Mouse (Mus musculus) intestine, embryonic 14.5 days (tissue): ENCODE measurements around the gene Parva. TPM values are rescaled to one million over a fixed set of nuclear protein-coding genes. Genes with fewer than 3 reads are reported as not detected.
A peak's percentile ranks its signal among the peaks of the same experiment; 100 is the strongest.

Experiments
- ATAC-seq: fragments of 200-750 bp; cut with Nextera tagmentation; replicated peaks from 2 replicates; pipeline ENCODE4 v1.8.0; 2017; ENCODE audit warnings: low read depth, moderate number of reproducible peaks, moderate TSS enrichment, moderate library complexity; ENCODE audit not compliant: low FRiP score, low TSS enrichment
- DNase-seq: peaks from one replicate; pipeline ENCODE4 v3.0.0-alpha.2; 2018; ENCODE audit warnings: low spot score
- H3K27ac ChIP-seq: fragments of 300-500 bp; sonication (generic); 2 replicates; pipeline ENCODE4 v1.5.1; 2014; ENCODE audit warnings: low read depth, mild to moderate bottlenecking, control low read depth
- H3K27me3 ChIP-seq: fragments of 300-500 bp; sonication (generic); replicated peaks from 2 replicates; pipeline ENCODE4 v1.6.1; 2014; ENCODE audit warnings: low read length, control low read depth; ENCODE audit not compliant: control insufficient read depth, insufficient read depth
- H3K36me3 ChIP-seq: fragments of 300-500 bp; sonication (generic); 2 replicates; pipeline ENCODE4 v1.6.1; 2014; ENCODE audit warnings: low read length, control low read depth; ENCODE audit not compliant: control insufficient read depth, insufficient read depth
- H3K4me1 ChIP-seq: fragments of 300-500 bp; sonication (generic); replicated peaks from 2 replicates; pipeline ENCODE4 v1.6.1; 2014; ENCODE audit warnings: low read length, control low read depth, mixed read lengths; ENCODE audit not compliant: control insufficient read depth, insufficient read depth
- H3K4me2 ChIP-seq: fragments of 300-500 bp; sonication (generic); 2 replicates; pipeline ENCODE4 v1.6.1; 2014; ENCODE audit warnings: low read length
- H3K4me3 ChIP-seq: fragments of 300-500 bp; sonication (generic); 2 replicates; pipeline ENCODE4 v1.5.1; 2014; ENCODE audit warnings: low read depth, low read length, control low read depth, mixed read lengths
- H3K9ac ChIP-seq: fragments of 300-500 bp; sonication (generic); 2 replicates; pipeline ENCODE4 v1.6.1; 2014; ENCODE audit warnings: mild to moderate bottlenecking, low read length
- H3K9me3 ChIP-seq: fragments of 300-500 bp; sonication (generic); 2 replicates; pipeline ENCODE4 v1.6.1; 2016; ENCODE audit warnings: low read length, control low read depth; ENCODE audit not compliant: control insufficient read depth
- WGBS: fragments of 180-500 bp; shearing (Covaris S2); extraction: QIAGEN DNeasy Blood & Tissue Kit; methylation state at CpG from one replicate; pipeline ENCODE4 v1.1.7; 2014; 5-methylcytosine and 5-hydroxymethylcytosine counted together
- polyA plus RNA-seq: library from polyadenylated mRNA; unstranded; fragments of >200 nt; fragmentation: Nextera tagmentation; extraction: Ambion mirVana; gene quantifications from 2 replicates; pipeline ENCODE4 v1.2.1, GENCODE M21; 2014

The Parva gene
- polyA plus RNA-seq, 1 experiment from 2014 or later, result 102 TPM

- no peaks in the 10 kb centered on the region for H3K36me3 ChIP-seq
- no peaks in the 10 kb centered on the region for H3K27me3 ChIP-seq
- no peak for ATAC-seq
- H3K4me2 ChIP-seq, result no peak overlapping the region
- no peak overlapping the region for H3K27ac ChIP-seq
- H3K9ac ChIP-seq, result no peak overlapping the region
- peaks cover 13% of the 10 kb centered on the region for H3K4me1 ChIP-seq
- no peak for DNase-seq
- no peak overlapping the region for H3K4me3 ChIP-seq
- H3K9me3 ChIP-seq, result no peaks in the 10 kb centered on the region
- 93% methylated on average over 6 of the region's 6 CpGs for WGBS
These were observed 98.2 kb downstream of the Parva start for GRCm38 (mm10) chr7:112525465-112525864.

DNA sequence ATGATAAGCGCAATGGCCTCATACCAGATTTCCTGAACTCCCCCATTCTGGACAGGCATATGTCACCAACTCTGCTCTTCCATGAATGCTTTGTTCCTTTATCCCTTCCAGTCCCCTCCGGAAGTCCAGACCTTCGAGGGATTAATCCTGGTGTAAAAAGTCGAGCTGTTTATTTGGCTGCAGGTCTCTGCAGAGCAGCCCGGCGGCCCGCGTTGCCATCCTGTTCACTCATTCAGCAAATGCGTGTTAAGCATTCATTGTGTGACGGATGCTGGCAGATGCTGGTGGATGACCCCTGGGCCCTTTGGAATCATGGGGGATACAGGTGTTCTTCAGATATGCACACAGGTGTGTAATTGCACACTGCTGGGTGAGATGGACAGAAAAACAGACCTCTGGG lies 98.9 kb downstream of the Parva start:
- Histone ChIP-seq H3K9ac (no peak overlapping the region), H3K9me3 (no peaks in the 10 kb centered on the region), H3K4me1 (peaks cover 13% of the 10 kb centered on the region), H3K4me2 (no peak overlapping the region), H3K27me3 (no peaks in the 10 kb centered on the region), H3K36me3 (no peaks in the 10 kb centered on the region), H3K27ac (no peak overlapping the region), H3K4me3 (no peak overlapping the region)
- 77% methylated on average over 10 of the region's 10 CpGs for WGBS
- DNase-seq (no peak), ATAC-seq (no peak)

GRCm38 (mm10) chr7:112527230-112527629 lies 99.9 kb downstream of the Parva start:
- no peak for DNase-seq
- no peak for ATAC-seq

GRCm38 (mm10) chr7:112528059-112528458 lies 100.8 kb downstream of the Parva start:
- no peak overlapping the region for H3K4me2 ChIP-seq
- 81% methylated on average over 1 of the region's 1 CpGs for WGBS
- H3K9ac ChIP-seq, result no peak overlapping the region
- no peaks in the 10 kb centered on the region for H3K9me3 ChIP-seq
- H3K27ac ChIP-seq, result no peak overlapping the region
- no peak for DNase-seq
- H3K4me1 ChIP-seq, result peaks cover 13% of the 10 kb centered on the region
- no peak for ATAC-seq
- no peaks in the 10 kb centered on the region for H3K27me3 ChIP-seq
- H3K4me3 ChIP-seq, result no peak overlapping the region
- no peaks in the 10 kb centered on the region for H3K36me3 ChIP-seq

More at GRCm38 (mm10) chr7:112527230-112527629, 99.9 kb downstream of the Parva start:
- Histone ChIP-seq H3K4me2 (no peak overlapping the region), H3K9me3 (no peaks in the 10 kb centered on the region), H3K36me3 (no peaks in the 10 kb centered on the region), H3K4me3 (no peak overlapping the region), H3K4me1 (peaks cover 13% of the 10 kb centered on the region), H3K27me3 (no peaks in the 10 kb centered on the region), H3K27ac (no peak overlapping the region), H3K9ac (no peak overlapping the region)
- WGBS, result 68% methylated on average over 4 of the region's 4 CpGs

GRCm38 (mm10) chr7:112528582-112529360 lies 101.5 kb downstream of the Parva start:
- WGBS, result 45% methylated on average over 6 of the region's 6 CpGs
- Histone ChIP-seq H3K4me3 (no peak overlapping the region), H3K9ac (no peak overlapping the region), H3K36me3 (no peaks in the 10 kb centered on the region), H3K9me3 (no peaks in the 10 kb centered on the region), H3K27ac (no peak overlapping the region), H3K27me3 (no peaks in the 10 kb centered on the region), H3K4me2 (no peak overlapping the region), H3K4me1 (peaks cover 16% of the 10 kb centered on the region)
- no peak for DNase-seq
- no peak for ATAC-seq

DNA sequence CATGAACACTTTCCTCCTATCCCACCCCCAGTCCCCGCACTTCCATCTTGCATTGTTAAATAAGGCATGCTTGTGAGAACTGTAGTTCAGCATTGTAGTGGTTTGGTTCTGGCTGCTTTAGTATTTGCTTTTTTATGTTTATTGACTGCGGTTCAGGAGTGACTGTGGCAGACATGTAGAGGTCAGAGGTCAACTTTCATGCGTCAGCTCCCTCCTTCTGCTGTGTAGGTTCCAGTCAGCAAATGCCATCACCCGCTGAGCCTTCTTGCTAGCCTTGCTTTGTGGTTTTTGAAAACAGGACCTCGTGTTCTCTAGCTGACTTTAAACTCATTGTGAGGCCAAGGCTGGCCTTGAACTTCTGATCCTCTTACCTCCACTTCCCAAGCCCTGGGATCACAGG lies 103.6 kb downstream of the Parva start:
- H3K4me2 ChIP-seq, result no peak overlapping the region
- peaks cover 36% of the 10 kb centered on the region for H3K4me1 ChIP-seq
- H3K27me3 ChIP-seq, result no peaks in the 10 kb centered on the region
- no peak overlapping the region for H3K27ac ChIP-seq
- no peak overlapping the region for H3K4me3 ChIP-seq
- 61% methylated on average over 5 of the region's 5 CpGs for WGBS
- DNase-seq (no peak), ATAC-seq (no peak)
- H3K9ac ChIP-seq, result no peak overlapping the region
- no peaks in the 10 kb centered on the region for H3K9me3 ChIP-seq
- H3K36me3 ChIP-seq, result no peaks in the 10 kb centered on the region

- H3K4me2 ChIP-seq, result no peak overlapping the region
- H3K9ac ChIP-seq, result no peak overlapping the region
- H3K27ac ChIP-seq, result peak overlapping the region; percentile 90; the same call in 1 of the 2 replicates
- H3K9me3 ChIP-seq, result no peaks in the 10 kb centered on the region
- ATAC-seq, result no peak
- H3K27me3 ChIP-seq, result no peaks in the 10 kb centered on the region
- 85% methylated on average over 3 of the region's 3 CpGs for WGBS
- DNase-seq, result no peak
- no peak overlapping the region for H3K4me3 ChIP-seq
- H3K36me3 ChIP-seq, result no peaks in the 10 kb centered on the region
- peaks cover 28% of the 10 kb centered on the region; the same call in 1 of the 2 replicates for H3K4me1 ChIP-seq
These were observed 106.8 kb downstream of the Parva start for GRCm38 (mm10) chr7:112534148-112534547.

DNA sequence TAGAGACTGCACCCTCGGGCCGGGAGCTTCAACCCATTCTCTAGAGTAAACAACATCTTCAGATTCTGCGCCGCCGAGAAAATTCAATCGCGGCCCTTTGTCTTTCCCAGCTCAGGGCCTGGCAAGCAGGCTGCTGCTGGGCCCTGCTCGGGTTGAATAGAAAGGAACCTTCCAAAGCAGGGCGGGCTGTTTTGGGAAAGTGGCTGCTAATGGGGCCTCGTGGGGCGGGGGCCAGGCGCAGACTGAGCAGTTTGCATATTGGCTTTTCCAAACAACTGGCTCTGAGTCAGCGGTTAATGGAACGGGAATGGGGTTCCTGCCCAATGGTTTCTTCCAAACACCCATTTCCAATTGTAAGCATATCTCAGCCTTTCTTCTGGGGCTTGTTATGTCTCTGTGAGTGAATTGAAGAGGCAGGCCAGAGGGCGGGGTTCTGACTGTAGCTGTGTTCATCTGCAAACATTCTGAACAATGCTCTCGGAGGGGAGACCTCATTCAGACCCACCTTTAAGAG lies 108.2 kb downstream of the Parva start:
- peak; percentile 71 for ATAC-seq
- peak; percentile 79 for DNase-seq
- H3K27me3 ChIP-seq, result no peaks in the 10 kb centered on the region

DNA sequence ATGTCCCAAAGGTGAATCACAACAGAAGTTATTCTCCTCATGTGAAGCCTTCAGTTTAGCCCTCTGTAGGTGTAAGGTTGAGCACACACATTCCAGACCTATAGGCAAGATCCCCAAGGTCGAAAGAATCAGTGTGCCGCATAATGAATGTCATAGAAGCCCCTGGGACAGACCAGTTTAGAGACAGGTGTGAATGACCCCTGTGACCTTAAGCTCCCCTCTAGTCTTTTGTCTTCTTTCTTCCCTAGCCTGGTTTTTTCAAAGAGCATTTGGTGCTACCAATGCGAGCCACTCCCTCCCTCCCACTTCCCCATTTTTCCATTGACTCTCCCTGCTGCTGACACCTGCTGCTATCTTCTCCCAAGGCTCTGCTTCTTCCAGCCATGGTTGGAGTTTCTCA lies 121.8 kb downstream of the Parva start:
- no peaks in the 10 kb centered on the region for H3K9me3 ChIP-seq

More for the DNA sequence above, 108.2 kb downstream of the Parva start:
- Histone ChIP-seq H3K36me3 (no peaks in the 10 kb centered on the region), H3K9ac (no peak overlapping the region), H3K4me2 (peak overlapping the region; percentile 30; the same call in 1 of the 2 replicates), H3K4me1 (peaks cover 28% of the 10 kb centered on the region; the same call in 1 of the 2 replicates), H3K9me3 (no peaks in the 10 kb centered on the region), H3K4me3 (no peak overlapping the region), H3K27ac (peak overlapping the region; percentile 90)
- WGBS, result 7% methylated on average over 16 of the region's 16 CpGs

More for the DNA sequence above, 121.8 kb downstream of the Parva start:
- Histone ChIP-seq H3K4me1 (no peaks in the 10 kb centered on the region), H3K27ac (no peak overlapping the region), H3K4me2 (no peak overlapping the region), H3K36me3 (peaks cover 56% of the 10 kb centered on the region), H3K27me3 (no peaks in the 10 kb centered on the region), H3K4me3 (no peak overlapping the region), H3K9ac (no peak overlapping the region)
- 74% methylated on average over 3 of the region's 3 CpGs for WGBS
- ATAC-seq (no peak), DNase-seq (no peak)
